Mouse (Mus musculus): ENCODE results near the gene Boll.

GRCm38 (mm10) chr1:55265447-55265846 is 97.8 kb downstream of the Boll start:
- TF ChIP-seq CTCF (IDR thresholded peaks at IDR 0.05; ENCODE audit: borderline replicate concordance, extremely low read depth, insufficient read depth, insufficient read length) = no peak
- no peak for TF ChIP-seq POLR2A (IDR thresholded peaks at IDR 0.05; ENCODE audit: borderline replicate concordance, extremely low read depth, insufficient read depth, insufficient read length, poor library complexity, severe bottlenecking)
